Comparison of ENCODE assay signal across 9 mouse cellular contexts in the genomic region with DNA sequence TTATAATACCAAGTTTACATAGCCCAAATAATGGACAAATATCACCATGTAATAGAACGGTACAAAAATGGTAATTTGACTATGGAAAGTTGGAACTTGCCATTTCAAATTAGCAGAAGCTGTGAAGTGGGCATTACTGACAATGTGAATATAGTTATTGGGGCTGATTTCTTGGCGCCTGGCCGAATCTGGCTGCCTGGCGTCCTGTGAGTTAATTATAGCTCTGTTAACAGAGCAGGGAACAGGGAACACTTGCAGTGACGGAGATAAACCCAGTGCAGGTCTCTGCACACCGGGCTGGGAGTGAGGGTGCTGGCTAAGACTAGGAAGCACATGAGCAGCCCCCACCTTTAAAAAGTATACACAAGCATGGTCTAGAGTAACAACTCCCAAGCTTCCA.
A peak's percentile ranks its signal among the peaks of the same experiment; 100 is the strongest.
DNase-seq lines count a peak whose midpoint lies in the region; ATAC-seq and TF ChIP-seq lines count a peak whose summit lies in the region.
"Had no signal": no experiment of that assay in that cellular context is flagged by ENCODE, and none has a peak within 500 bp of the region (broad histone marks: within the 10 kb centered on the region; RNA-seq: fewer than 3 reads in every experiment).

No protein-coding gene starts in this region.

- TF ChIP-seq CTCF in lung, embryonic 14.5 days (IDR thresholded peaks at IDR 0.05; ENCODE audit: low read depth) = no peak

- H3K9ac ChIP-seq in lung, embryonic 14.5 days = no peak overlapping the region
- no peak overlapping the region for H3K9ac ChIP-seq in midbrain, embryonic 16.5 days (ENCODE audit: low read depth, low read length)

- intact Hi-C loops in heart, postnatal 36 days (cut with DNase I) = loop anchor here (5.0 kb wide), 1 partner anchor 105 kb away; a partner anchor contains a TSS

- H3K36me3 ChIP-seq in lung, embryonic 14.5 days (ENCODE audit: insufficient read depth) = no peaks in the 10 kb centered on the region
- H3K36me3 ChIP-seq in midbrain, embryonic 16.5 days (ENCODE audit: control insufficient read depth, insufficient read depth, low read length) = no peaks in the 10 kb centered on the region

- no peaks in the 10 kb centered on the region for H3K9me3 ChIP-seq in lung, embryonic 14.5 days (ENCODE audit: low read depth, low read length)
- H3K9me3 ChIP-seq in midbrain, embryonic 16.5 days (replicated peaks; ENCODE audit: control insufficient read depth, low read length, poor library complexity, severe bottlenecking) = no peaks in the 10 kb centered on the region

- no peak for ATAC-seq in lung, embryonic 14.5 days (ENCODE audit: insufficient read depth)
- no peak for ATAC-seq in midbrain, embryonic 16.5 days

- H3K27me3 ChIP-seq in lung, embryonic 14.5 days (ENCODE audit: insufficient read depth, low read length) = no peaks in the 10 kb centered on the region
- H3K27me3 ChIP-seq in midbrain, embryonic 16.5 days (ENCODE audit: control insufficient read depth, insufficient read depth, low read depth, low read length) = no peaks in the 10 kb centered on the region

- H3K4me2 ChIP-seq in lung, embryonic 14.5 days = no peak overlapping the region
- no peak overlapping the region for H3K4me2 ChIP-seq in midbrain, embryonic 16.5 days (ENCODE audit: low read length)

- no peak overlapping the region for H3K4me3 ChIP-seq in lung, embryonic 14.5 days (ENCODE audit: low read depth, low read length)
- H3K4me3 ChIP-seq in midbrain, embryonic 16.5 days (ENCODE audit: low read depth, low read length) = no peak overlapping the region

- DNase-seq in lung, embryonic 14.5 days = no peak
- no peak for DNase-seq in lung, postnatal 14 days
- DNase-seq in cerebellum, adult 9-11 months = peak; percentile 72
- DNase-seq in gastrocnemius, postnatal 25 days = peak; percentile 27
- peak; percentile 57 to 63 for DNase-seq in heart, postnatal 36 days
- no peak for DNase-seq in thymus, postnatal 4 days
- no peak for DNase-seq in T-cell, adult 2 months (ENCODE audit: low spot score)
- DNase-seq: adrenal gland, adult 2 months had no signal

- peaks cover 29% of the 10 kb centered on the region for H3K4me1 ChIP-seq in lung, embryonic 14.5 days (ENCODE audit: insufficient read depth)
- H3K4me1 ChIP-seq in midbrain, embryonic 16.5 days (ENCODE audit: control insufficient read depth, insufficient read depth, low read length) = peaks cover 18% of the 10 kb centered on the region

- WGBS in lung, embryonic 14.5 days = 49% methylated on average over 6 of the region's 6 CpGs
- WGBS in midbrain, embryonic 16.5 days = 54% methylated on average over 6 of the region's 6 CpGs

- H3K27ac ChIP-seq in lung, embryonic 14.5 days (ENCODE audit: low read depth) = 0 out of 2 replicates have a peak overlapping the region, but pooled peaks have one; percentile 9
- no peak overlapping the region for H3K27ac ChIP-seq in midbrain, embryonic 16.5 days (ENCODE audit: low read length)

Comparison
In these comparisons a context has a peak if more than half of its experiments do, and no peak if none do; other contexts are left out.
1. DNase-seq: peak in cerebellum, adult 9-11 months (single experiment), gastrocnemius, postnatal 25 days (single experiment) and heart, postnatal 36 days (2 of 2); none in lung, embryonic 14.5 days (single experiment), lung, postnatal 14 days (single experiment), thymus, postnatal 4 days (single experiment) and T-cell, adult 2 months (single experiment).